Mouse (Mus musculus): ENCODE data around the gene Brap.

GRCm38 (mm10) chr5:121692897-121693296 is 32.5 kb downstream of the Brap start:
- no peak for TF ChIP-seq POLR2A (IDR thresholded peaks at IDR 0.05; ENCODE audit: extremely low read depth, insufficient read depth, low read length)
- TF ChIP-seq CTCF (IDR thresholded peaks at IDR 0.05; ENCODE audit: extremely low read depth, insufficient read depth, low read length) = no peak

Measured in cortical plate, adult 2 months (tissue).